Mouse (Mus musculus) gastrocnemius, postnatal 36 days (tissue): ENCODE measurements around the gene Pum3. TPM values are rescaled to one million over a fixed set of nuclear protein-coding genes. Genes with fewer than 3 reads are reported as not detected.

Source experiments
- total RNA-seq, 2 experiments: library from RNA; stranded (reverse); gene quantifications; 2 replicates each; pipeline ENCODE4 v1.2.3; 2021

Pum3 gene
- total RNA-seq, 2 experiments from 2014 or later, result 22.9 to 26.1 TPM

Other genes starting within 250 kb of the Pum3 start
- gene Vldlr, start 213.3 kb downstream of the Pum3 start, total RNA-seq, result 10 to 100 TPM; 55.6 to 58.2 TPM
- gene Kcnv2, start 107.2 kb downstream of the Pum3 start, total RNA-seq, result under 1 TPM in 1 of 2 experiments, not detected in 1; 0.15 TPM